Mouse (Mus musculus) lung, adult 2 months (tissue): Measurements from ENCODE around the gene Cntnap2. TPM values are rescaled to one million over a fixed set of nuclear protein-coding genes. Genes with fewer than 3 reads are reported as not detected.

Experiments
- DNase-seq: peaks from one replicate; pipeline ENCODE4 v3.0.0; 2022
- H3K4me1 ChIP-seq: fragments of 200-500 bp; 2 replicates; pipeline ENCODE4 v1.6.1; 2011; ENCODE audit warnings: low read length; ENCODE audit not compliant: control insufficient read depth, insufficient read depth
- H3K4me3 ChIP-seq: fragments of 200-500 bp; replicated peaks from 2 replicates; pipeline ENCODE3; 2011; ENCODE audit warnings: low read depth, mild to moderate bottlenecking, control low read depth, low read length; ENCODE audit errors: extremely low read depth
- CTCF ChIP-seq: fragments of 200-500 bp; IDR thresholded peaks from 2 replicates; pipeline ENCODE4 v1.5.1; 2011; ENCODE audit warnings: mild to moderate bottlenecking, low read length, control low read depth; ENCODE audit not compliant: insufficient read depth
- POLR2A ChIP-seq: fragments of 200-500 bp; IDR thresholded peaks from 2 replicates; pipeline ENCODE4 v1.6.1; 2011; ENCODE audit warnings: low read depth, mild to moderate bottlenecking, control low read depth, low read length, borderline replicate concordance; ENCODE audit errors: extremely low read depth
- WGBS: fragments of 180-500 bp; shearing (Covaris S2); methylation state at CpG from one replicate; pipeline ENCODE4 v1.1.7; 2018; 5-methylcytosine and 5-hydroxymethylcytosine counted together
- polyA plus RNA-seq: library from polyadenylated mRNA; depleted of rRNA; stranded (reverse); fragments of >200 nt; gene quantifications from 2 replicates; pipeline ENCODE4 v1.2.3, GENCODE M21; 2012

The Cntnap2 gene
- polyA plus RNA-seq, 1 experiment: not detected

DNA sequence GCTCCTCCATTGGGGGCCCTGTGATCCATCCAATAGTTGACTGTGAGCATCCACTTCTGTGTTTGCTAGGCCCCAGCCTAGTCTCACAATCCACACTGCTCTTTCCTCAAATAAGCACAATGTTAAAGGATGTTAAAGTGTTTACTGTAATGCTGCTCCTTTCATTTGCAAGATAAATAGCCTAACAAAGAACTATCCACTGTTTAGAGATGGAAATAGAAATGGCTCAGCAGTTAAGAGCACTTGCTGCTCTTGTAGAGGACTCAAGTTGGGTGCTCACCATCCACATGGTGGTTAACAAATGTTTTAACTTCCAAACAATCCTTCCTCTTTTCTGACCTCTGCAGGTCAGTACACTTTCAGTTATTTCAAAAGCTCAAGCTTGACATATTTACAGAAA is 1022.3 kb downstream of the Cntnap2 start:
- TF ChIP-seq CTCF: no peak
- no peak for TF ChIP-seq POLR2A
- no peak for DNase-seq

GRCm38 (mm10) chr6:46143189-46143841 is 1084.2 kb downstream of the Cntnap2 start:
- no peak overlapping the region for H3K4me3 ChIP-seq
- H3K4me1 ChIP-seq: no peaks in the 10 kb centered on the region
- 76% methylated on average over 1 of the region's 1 CpGs for WGBS
- no peak for TF ChIP-seq CTCF
- no peak for TF ChIP-seq POLR2A
- DNase-seq: no peak

More for the DNA sequence above, 1022.3 kb downstream of the Cntnap2 start:
- no peaks in the 10 kb centered on the region for H3K4me1 ChIP-seq
- no peak overlapping the region for H3K4me3 ChIP-seq

DNA sequence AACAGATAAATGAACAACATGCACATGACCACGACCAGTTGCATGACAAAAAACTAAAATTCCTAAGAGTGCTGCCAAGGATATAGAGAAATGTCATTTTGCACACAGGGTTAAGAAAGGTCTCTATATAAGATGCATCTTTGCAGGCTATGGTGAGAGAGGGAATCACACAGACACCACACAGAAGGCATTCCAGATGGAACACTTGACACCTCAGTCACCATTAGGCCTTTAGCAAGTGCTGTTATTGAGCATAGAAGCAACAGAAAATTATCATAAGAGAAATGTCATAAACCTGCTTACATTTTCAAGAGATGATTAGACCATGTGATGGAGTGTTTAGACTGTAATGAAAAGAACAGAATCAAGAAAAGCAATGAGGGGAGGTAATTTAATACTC is 1107.7 kb downstream of the Cntnap2 start:
- TF ChIP-seq CTCF: no peak
- TF ChIP-seq POLR2A: no peak
- H3K4me3 ChIP-seq: no peak overlapping the region
- no peaks in the 10 kb centered on the region for H3K4me1 ChIP-seq
- WGBS: 74% methylated on average over 1 of the region's 1 CpGs
- no peak for DNase-seq

- H3K4me3 ChIP-seq: no peak overlapping the region
- DNase-seq: no peak
- no peak for TF ChIP-seq CTCF
- no peak for TF ChIP-seq POLR2A
- 83% methylated on average over 2 of the region's 2 CpGs for whole genome bisulfite sequencing
- H3K4me1 ChIP-seq: no peaks in the 10 kb centered on the region
Observed at GRCm38 (mm10) chr6:46197298-46197697, 1138.1 kb downstream of the Cntnap2 start.

DNA sequence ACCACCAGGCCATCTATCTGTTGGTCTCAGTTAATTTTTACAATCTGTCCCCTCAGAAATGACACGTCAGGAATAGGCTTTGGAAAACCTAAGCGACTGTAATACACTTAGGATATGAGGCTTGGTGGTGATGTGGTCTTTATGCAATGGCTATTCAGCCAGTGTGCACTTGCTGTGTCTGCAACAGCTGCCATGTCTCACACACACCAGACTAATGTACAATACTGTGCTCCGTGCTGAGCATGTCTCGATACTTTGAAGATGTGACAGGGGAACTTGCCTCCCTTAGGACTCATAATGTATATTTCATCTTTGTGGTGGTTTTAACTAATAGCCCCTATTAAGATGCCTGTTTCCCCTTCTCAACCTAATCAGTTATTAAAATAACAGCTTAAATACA is 1142.7 kb downstream of the Cntnap2 start:
- no peak overlapping the region for H3K4me3 ChIP-seq
- 68% methylated on average over 4 of the region's 4 CpGs for WGBS
- no peak for DNase-seq
- TF ChIP-seq POLR2A (no peak), CTCF (no peak)
- no peaks in the 10 kb centered on the region for H3K4me1 ChIP-seq

DNA sequence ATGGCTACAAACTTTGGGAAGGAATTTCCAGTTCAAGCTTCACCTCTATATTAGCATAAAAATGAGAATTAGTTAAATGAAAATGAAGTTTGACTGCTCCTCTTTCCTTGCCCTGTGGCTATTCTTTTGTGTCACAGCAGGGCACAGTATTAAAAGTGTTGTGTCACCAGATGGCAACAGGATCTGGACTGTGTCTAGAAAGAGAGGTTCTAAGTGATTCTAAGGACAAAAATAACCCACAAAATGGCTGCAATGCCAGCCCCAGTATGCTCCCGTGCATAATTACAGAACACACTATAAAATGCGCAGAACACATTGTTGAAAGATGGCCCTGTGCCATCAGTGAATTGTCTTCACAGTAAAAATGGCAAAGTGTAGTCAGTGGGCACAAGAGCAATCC is 1146.4 kb downstream of the Cntnap2 start:
- no peak for TF ChIP-seq POLR2A
- no peak for TF ChIP-seq CTCF
- 75% methylated on average over 2 of the region's 2 CpGs for WGBS
- Histone ChIP-seq H3K4me3 (no peak overlapping the region), H3K4me1 (no peaks in the 10 kb centered on the region)
- DNase-seq: no peak

DNA sequence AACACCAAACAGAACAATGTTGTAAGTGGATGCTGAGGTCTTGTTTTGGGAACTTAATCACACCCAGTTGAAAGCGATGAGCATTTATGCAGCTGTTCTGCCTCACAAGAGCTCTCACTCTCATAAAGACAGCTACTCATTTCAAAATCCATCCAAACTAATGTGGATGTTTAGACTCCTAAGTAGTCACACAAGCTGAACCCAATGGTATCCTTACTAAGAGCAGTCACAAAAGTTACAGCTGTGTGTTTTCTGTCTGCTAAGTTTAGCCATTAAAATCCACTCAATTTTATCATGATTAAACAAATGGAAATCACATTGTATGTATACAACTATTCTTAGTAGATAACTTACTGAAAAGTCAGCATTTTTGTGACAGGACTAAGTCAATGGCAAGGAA is 1173.7 kb downstream of the Cntnap2 start:
- DNase-seq: no peak
- WGBS: 75% methylated on average over 1 of the region's 1 CpGs
- Histone ChIP-seq H3K4me3 (no peak overlapping the region), H3K4me1 (no peaks in the 10 kb centered on the region)
- no peak for TF ChIP-seq POLR2A
- TF ChIP-seq CTCF: no peak

DNA sequence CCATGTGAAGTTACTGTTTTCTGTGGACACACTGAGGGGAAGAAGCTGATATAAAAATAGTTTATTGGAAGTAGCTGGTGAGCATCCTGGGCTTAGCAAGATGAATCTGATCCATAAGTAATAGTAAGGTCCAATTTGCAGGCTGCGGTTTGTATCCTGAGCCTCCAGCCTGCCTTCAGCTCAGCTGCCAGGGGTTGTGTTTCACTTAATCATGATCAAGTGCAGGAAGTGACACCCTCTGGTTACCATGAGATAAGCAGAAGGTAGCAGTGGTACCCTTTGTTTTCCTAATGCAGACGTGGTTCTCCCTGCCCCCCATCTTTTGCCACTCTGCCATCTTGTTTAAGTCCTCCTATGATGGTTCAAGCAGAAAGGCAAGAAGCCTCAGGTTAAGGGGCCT is 1181.2 kb downstream of the Cntnap2 start:
- TF ChIP-seq POLR2A (no peak), CTCF (no peak)
- no peak overlapping the region for H3K4me3 ChIP-seq
- DNase-seq: no peak
- 32% methylated on average over 2 of the region's 2 CpGs for WGBS
- H3K4me1 ChIP-seq: no peaks in the 10 kb centered on the region

DNA sequence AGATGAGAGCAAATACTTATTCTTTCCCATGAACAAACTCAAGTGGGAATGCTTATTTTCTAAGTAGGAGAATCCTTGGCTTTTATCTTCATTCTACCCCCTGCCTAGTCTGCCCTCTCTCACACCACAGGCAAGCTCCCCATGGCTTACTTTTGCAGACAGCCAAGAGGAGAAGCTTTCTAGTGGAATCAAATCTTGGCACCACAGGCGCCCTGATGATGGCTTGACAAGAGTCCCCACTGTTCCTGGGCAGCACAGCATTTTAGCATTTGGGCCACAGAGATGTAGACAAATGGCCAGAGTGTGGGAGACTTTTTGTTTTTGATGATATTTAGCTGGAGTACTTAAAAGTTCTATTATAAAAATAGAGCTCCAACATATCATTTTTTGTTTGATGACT is 1204.0 kb downstream of the Cntnap2 start:
- 42% methylated on average over 1 of the region's 1 CpGs for WGBS
- Histone ChIP-seq H3K4me1 (no peaks in the 10 kb centered on the region), H3K4me3 (no peak overlapping the region)
- TF ChIP-seq CTCF (no peak), POLR2A (no peak)
- DNase-seq: no peak

GRCm38 (mm10) chr6:46346946-46347345 is 1287.8 kb downstream of the Cntnap2 start:
- H3K4me1 ChIP-seq: no peaks in the 10 kb centered on the region
- TF ChIP-seq CTCF (no peak), POLR2A (no peak)
- H3K4me3 ChIP-seq: no peak overlapping the region
- no peak for DNase-seq
- 63% methylated on average over 5 of the region's 5 CpGs for WGBS

DNA sequence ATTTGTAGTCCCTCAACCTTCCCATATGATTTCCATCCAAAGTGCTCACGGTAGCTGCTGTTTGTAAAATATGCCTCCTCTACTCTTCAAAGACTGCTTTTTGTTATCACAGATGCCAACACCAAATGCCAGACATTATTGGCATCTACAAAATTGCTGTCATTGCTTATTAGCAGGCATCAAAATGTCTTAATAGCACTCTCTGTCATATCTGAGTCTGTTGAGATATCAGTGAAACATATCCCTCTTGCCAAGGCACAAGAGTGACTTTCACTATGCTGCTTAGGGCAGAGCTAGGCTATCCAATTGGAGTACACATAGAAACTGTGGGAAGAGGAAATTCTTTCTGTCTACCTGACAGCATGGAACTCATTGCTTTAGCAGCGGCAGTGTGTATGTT is 1301.9 kb downstream of the Cntnap2 start:
- TF ChIP-seq CTCF (no peak), POLR2A (no peak)
- Histone ChIP-seq H3K4me1 (no peaks in the 10 kb centered on the region), H3K4me3 (no peak overlapping the region)
- DNase-seq: no peak
- WGBS: 74% methylated on average over 2 of the region's 2 CpGs
